Mouse (Mus musculus) retina, postnatal 7 days (tissue): ENCODE data around the gene Nt5c3b.

Source experiments
- DNase-seq: peaks from one replicate; pipeline ENCODE4 v3.0.0-alpha.2; 2012; ENCODE audit warnings: low read depth, low spot score

The Nt5c3b gene

GRCm38 (mm10) chr11:100399727-100400538 lies 41.7 kb downstream of the Nt5c3b start:
- DNase-seq: no peak

- DNase-seq: no peak
Measured at GRCm38 (mm10) chr11:100399320-100399719, 42.3 kb downstream of the Nt5c3b start.

GRCm38 (mm10) chr11:100398517-100398916 lies 43.1 kb downstream of the Nt5c3b start:
- DNase-seq: no peak

GRCm38 (mm10) chr11:100397600-100398389 lies 43.8 kb downstream of the Nt5c3b start, which contains the start of gene Jup:
Gene Jup, minus strand, starts transcription at chr11:100397763.
- peak; percentile 96 for DNase-seq

GRCm38 (mm10) chr11:100396886-100397599 lies 44.6 kb downstream of the Nt5c3b start:
- no peak for DNase-seq

- no peak for DNase-seq
Measured at GRCm38 (mm10) chr11:100395861-100396631, 45.6 kb downstream of the Nt5c3b start.

- no peak for DNase-seq
Measured at GRCm38 (mm10) chr11:100395200-100395599, 46.4 kb downstream of the Nt5c3b start.

- no peak for DNase-seq
Measured at GRCm38 (mm10) chr11:100394353-100395074, 47.1 kb downstream of the Nt5c3b start.

- no peak for DNase-seq
Measured at GRCm38 (mm10) chr11:100393733-100394132, 47.9 kb downstream of the Nt5c3b start.

GRCm38 (mm10) chr11:100392958-100393357 lies 48.6 kb downstream of the Nt5c3b start:
- DNase-seq: no peak

GRCm38 (mm10) chr11:100391884-100392345 lies 49.7 kb downstream of the Nt5c3b start:
- DNase-seq: no peak

GRCm38 (mm10) chr11:100391081-100391883 lies 50.3 kb downstream of the Nt5c3b start:
- DNase-seq: no peak

- DNase-seq: no peak
Measured at GRCm38 (mm10) chr11:100389931-100390445, 51.6 kb downstream of the Nt5c3b start.

GRCm38 (mm10) chr11:100388588-100388987 lies 53.0 kb downstream of the Nt5c3b start:
- DNase-seq: no peak

GRCm38 (mm10) chr11:100387589-100388375 lies 53.8 kb downstream of the Nt5c3b start:
- DNase-seq: no peak

GRCm38 (mm10) chr11:100387111-100387510 lies 54.5 kb downstream of the Nt5c3b start:
- DNase-seq: no peak

- no peak for DNase-seq
Measured at GRCm38 (mm10) chr11:100386586-100386985, 55.0 kb downstream of the Nt5c3b start.

- DNase-seq: no peak
Measured at GRCm38 (mm10) chr11:100385016-100385415, 56.6 kb downstream of the Nt5c3b start.

- DNase-seq: no peak
Measured at GRCm38 (mm10) chr11:100382682-100383081, 58.9 kb downstream of the Nt5c3b start.
